Mouse (Mus musculus): ENCODE measurements around the gene Dpep1.
"Not testable (repeated sequence)": the region's sequence is repeated elsewhere in the genome, so short reads cannot be mapped to it uniquely, and the experiment has no call there.

The Dpep1 gene

GRCm38 (mm10) chr8:123212321-123213117 lies 26.5 kb downstream of the Dpep1 start, which contains the start of the genes Chmp1a and Spata33:
Gene Chmp1a (minus strand): TSS chr8:123212763.
Gene Spata33 (plus strand): TSS chr8:123212832.
- peak; percentile 85 to 88 for DNase-seq

GRCm38 (mm10) chr8:123213118-123213772 lies 27.2 kb downstream of the Dpep1 start:
- no peak for DNase-seq

- DNase-seq, result no peak
Observed at GRCm38 (mm10) chr8:123215430-123215829, 29.4 kb downstream of the Dpep1 start.

- no peak for DNase-seq
Observed at GRCm38 (mm10) chr8:123220917-123221316, 34.9 kb downstream of the Dpep1 start.

GRCm38 (mm10) chr8:123224278-123225266 lies 38.5 kb downstream of the Dpep1 start, which contains the start of gene Cdk10:
Gene Cdk10 (plus strand): TSS chr8:123224842.
- peak; percentile 95 to 97 for DNase-seq

GRCm38 (mm10) chr8:123228416-123228815 lies 42.4 kb downstream of the Dpep1 start:
- DNase-seq, result no peak

GRCm38 (mm10) chr8:123230326-123230725 lies 44.3 kb downstream of the Dpep1 start:
- not testable (repeated sequence) for DNase-seq

- no peak for DNase-seq
Observed at GRCm38 (mm10) chr8:123231742-123232141, 45.7 kb downstream of the Dpep1 start.

GRCm38 (mm10) chr8:123232553-123232952 lies 46.5 kb downstream of the Dpep1 start:
- DNase-seq, result no peak

- no peak for DNase-seq
Observed at GRCm38 (mm10) chr8:123233300-123233699, 47.3 kb downstream of the Dpep1 start.

- peak in 1 of 2 experiments; percentile 31 for DNase-seq
Observed at GRCm38 (mm10) chr8:123233760-123234159, 47.7 kb downstream of the Dpep1 start.

GRCm38 (mm10) chr8:123234918-123235519 lies 49.0 kb downstream of the Dpep1 start:
- DNase-seq, result peak; percentile 57 to 66

GRCm38 (mm10) chr8:123235520-123236497 lies 49.8 kb downstream of the Dpep1 start, which contains the start of gene Spata2l:
Gene Spata2l (minus strand): TSS chr8:123236233.
- DNase-seq, result peak; percentile 86 to 91

GRCm38 (mm10) chr8:123239398-123239797 lies 53.4 kb downstream of the Dpep1 start:
- DNase-seq, result no peak

GRCm38 (mm10) chr8:123242107-123242923 lies 56.3 kb downstream of the Dpep1 start:
- DNase-seq, result no peak

GRCm38 (mm10) chr8:123243053-123243452 lies 57.0 kb downstream of the Dpep1 start:
- DNase-seq, result no peak

GRCm38 (mm10) chr8:123244382-123244781 lies 58.3 kb downstream of the Dpep1 start:
- no peak for DNase-seq

GRCm38 (mm10) chr8:123245543-123245942 lies 59.5 kb downstream of the Dpep1 start:
- no peak for DNase-seq

GRCm38 (mm10) chr8:123247748-123248147 lies 61.7 kb downstream of the Dpep1 start:
- DNase-seq, result no peak

GRCm38 (mm10) chr8:123248596-123248995 lies 62.6 kb downstream of the Dpep1 start:
- DNase-seq, result no peak

Measured in cerebellum, adult 18-20 months (tissue).